Mouse (Mus musculus): ENCODE measurements around the gene Fbll1.

GRCm38 (mm10) chr11:35760001-35760626 is 38.6 kb downstream of the Fbll1 start:
- no peak for TF ChIP-seq POLR2A (IDR thresholded peaks at IDR 0.05; ENCODE audit: borderline replicate concordance, extremely low read depth, insufficient read depth, insufficient read length, poor library complexity, severe bottlenecking)
- no peak for TF ChIP-seq CTCF (IDR thresholded peaks at IDR 0.05; ENCODE audit: borderline replicate concordance, extremely low read depth, insufficient read depth, insufficient read length)
